ENCODE assay signal across 14 mouse cellular contexts in the genomic region with DNA sequence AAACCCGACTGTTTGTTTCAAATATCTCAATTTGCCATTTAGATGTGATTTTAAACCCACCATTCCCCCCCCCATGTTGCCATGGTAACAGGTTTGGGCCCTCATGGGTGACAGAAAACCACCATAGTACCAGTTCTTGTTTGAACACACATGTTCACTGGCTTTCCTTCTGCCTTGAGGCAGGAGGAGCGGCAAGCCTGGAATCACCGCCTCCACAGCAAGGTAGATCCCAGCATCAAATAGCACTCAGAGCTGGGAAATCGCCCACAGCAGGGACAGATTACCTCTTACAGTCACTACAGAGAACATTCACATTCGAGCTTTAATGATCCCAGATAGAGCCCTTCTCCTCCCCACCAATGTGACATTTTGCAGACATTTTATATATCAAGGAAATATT.
DNase-seq lines count a peak whose midpoint lies in the region; ATAC-seq and TF ChIP-seq lines count a peak whose summit lies in the region.
"Had no signal": no experiment of that assay in that cellular context is flagged by ENCODE, and none has a peak within 500 bp of the region (broad histone marks: within the 10 kb centered on the region; RNA-seq: fewer than 3 reads in every experiment).

No protein-coding gene starts in this region.

- DNase-seq in layer of hippocampus, adult 2 months (ENCODE audit: low spot score in 2 of 2), result peak; percentile 14 to 16
- DNase-seq in layer of hippocampus, adult 9-10 months (ENCODE audit: low spot score), result no peak
- DNase-seq in brain, embryonic 14.5 days (ENCODE audit: low read depth), result peak; percentile 86
- peak; percentile 32 for DNase-seq in midbrain, postnatal 0 days (ENCODE audit: low spot score)
- no peak for DNase-seq in cerebellum, postnatal 36 days
- DNase-seq: gastrocnemius, postnatal 14 days; kidney, adult 11 months; lung, adult 2 months; thymus, postnatal 4 days had no signal

- no peak overlapping the region for H3K9ac ChIP-seq in forebrain, embryonic 15.5 days (replicated peaks)
- no peak overlapping the region for H3K9ac ChIP-seq in midbrain, postnatal 0 days (replicated peaks; ENCODE audit: low read length, poor library complexity, severe bottlenecking)
- H3K9ac ChIP-seq in intestine, embryonic 15.5 days, result no peak overlapping the region
- H3K9ac ChIP-seq: limb, embryonic 13.5 days; midbrain, embryonic 12.5 days had no signal

- no peaks in the 10 kb centered on the region for H3K36me3 ChIP-seq in forebrain, embryonic 15.5 days
- no peaks in the 10 kb centered on the region for H3K36me3 ChIP-seq in midbrain, postnatal 0 days (ENCODE audit: insufficient read depth, low read length)
- H3K36me3 ChIP-seq in intestine, embryonic 15.5 days, result no peaks in the 10 kb centered on the region
- H3K36me3 ChIP-seq: limb, embryonic 13.5 days; midbrain, embryonic 12.5 days had no signal

- no peak for TF ChIP-seq CTCF in layer of hippocampus, adult 2 months (conservative IDR thresholded peaks at IDR 0.05)
- no peak for TF ChIP-seq CTCF in brain, embryonic 14.5 days (IDR thresholded peaks at IDR 0.05; ENCODE audit: borderline replicate concordance, extremely low read depth, insufficient read depth, insufficient read length)
- TF ChIP-seq CTCF in midbrain, postnatal 0 days (IDR thresholded peaks at IDR 0.05), result no peak

- H3K4me1 ChIP-seq in forebrain, embryonic 15.5 days, result peaks cover 31% of the 10 kb centered on the region
- no peaks in the 10 kb centered on the region for H3K4me1 ChIP-seq in midbrain, postnatal 0 days (ENCODE audit: insufficient read depth, low read length)
- no peaks in the 10 kb centered on the region for H3K4me1 ChIP-seq in intestine, embryonic 15.5 days (replicated peaks)
- H3K4me1 ChIP-seq: limb, embryonic 13.5 days had no signal

- peak overlapping the region; percentile 40 for H3K4me3 ChIP-seq in layer of hippocampus, adult 2 months
- no peak overlapping the region for H3K4me3 ChIP-seq in forebrain, embryonic 15.5 days
- H3K4me3 ChIP-seq in midbrain, postnatal 0 days (ENCODE audit: low read depth, low read length), result no peak overlapping the region
- no peak overlapping the region for H3K4me3 ChIP-seq in intestine, embryonic 15.5 days (replicated peaks)
- H3K4me3 ChIP-seq: limb, embryonic 13.5 days; midbrain, embryonic 12.5 days had no signal

- peak overlapping the region; percentile 75 for H3K27ac ChIP-seq in layer of hippocampus, adult 2 months
- H3K27ac ChIP-seq in forebrain, embryonic 15.5 days (replicated peaks), result peak overlapping the region; percentile 96
- H3K27ac ChIP-seq in midbrain, postnatal 0 days (ENCODE audit: low read depth, low read length), result no peak overlapping the region
- no peak overlapping the region for H3K27ac ChIP-seq in intestine, embryonic 15.5 days
- H3K27ac ChIP-seq: limb, embryonic 13.5 days; midbrain, embryonic 12.5 days had no signal

- no peaks in the 10 kb centered on the region for H3K27me3 ChIP-seq in forebrain, embryonic 15.5 days
- H3K27me3 ChIP-seq in midbrain, postnatal 0 days (ENCODE audit: insufficient read depth, low read length), result no peaks in the 10 kb centered on the region
- no peaks in the 10 kb centered on the region for H3K27me3 ChIP-seq in intestine, embryonic 15.5 days (replicated peaks)
- H3K27me3 ChIP-seq: limb, embryonic 13.5 days; midbrain, embryonic 12.5 days had no signal

- no peak for TF ChIP-seq POLR2A in brain, embryonic 14.5 days (IDR thresholded peaks at IDR 0.05; ENCODE audit: borderline replicate concordance, extremely low read depth, insufficient read depth, insufficient read length, poor library complexity, severe bottlenecking)

- H3K4me2 ChIP-seq in forebrain, embryonic 15.5 days (replicated peaks), result peak overlapping the region; percentile 32
- no peak overlapping the region for H3K4me2 ChIP-seq in midbrain, postnatal 0 days (ENCODE audit: low read depth, low read length, poor library complexity, severe bottlenecking)
- H3K4me2 ChIP-seq in intestine, embryonic 15.5 days (replicated peaks), result no peak overlapping the region
- H3K4me2 ChIP-seq: limb, embryonic 13.5 days; midbrain, embryonic 12.5 days had no signal

- H3K9me3 ChIP-seq in forebrain, embryonic 15.5 days, result no peaks in the 10 kb centered on the region
- H3K9me3 ChIP-seq in midbrain, postnatal 0 days (ENCODE audit: low read length), result no peaks in the 10 kb centered on the region
- no peaks in the 10 kb centered on the region for H3K9me3 ChIP-seq in intestine, embryonic 15.5 days
- H3K9me3 ChIP-seq: limb, embryonic 13.5 days; midbrain, embryonic 12.5 days had no signal

- WGBS in forebrain, embryonic 15.5 days, result 24% methylated on average over 5 of the region's 5 CpGs
- WGBS in midbrain, postnatal 0 days, result 45% methylated on average over 5 of the region's 5 CpGs
- 51% methylated on average over 5 of the region's 5 CpGs for WGBS in intestine, embryonic 15.5 days

- peak; percentile 69 for ATAC-seq in forebrain, embryonic 15.5 days (replicated peaks)
- ATAC-seq in midbrain, postnatal 0 days (ENCODE audit: low FRiP score), result peak; percentile 45; the same call in 1 of the 2 replicates
- ATAC-seq in intestine, embryonic 15.5 days, result no peak
- ATAC-seq: CD4-positive, CD25-positive, alpha-beta regulatory T cell, adult 4 months had no signal

Comparison
In these comparisons a context has a peak if more than half of its experiments do, and no peak if none do; other contexts are left out.
1. DNase-seq: peak in layer of hippocampus, adult 2 months (2 of 2), brain, embryonic 14.5 days (single experiment) and midbrain, postnatal 0 days (single experiment); none in layer of hippocampus, adult 9-10 months (single experiment) and cerebellum, postnatal 36 days (0 of 2).
2. H3K27ac ChIP-seq: peak in layer of hippocampus, adult 2 months (single experiment) and forebrain, embryonic 15.5 days (single experiment); none in midbrain, postnatal 0 days (single experiment) and intestine, embryonic 15.5 days (single experiment).